Mouse (Mus musculus): ENCODE data around the gene Pnma1.

GRCm38 (mm10) chr12:84172216-84172615 is 23.9 kb upstream of the Pnma1 start:
- TF ChIP-seq GATA1 (IDR thresholded peaks at IDR 0.05; ENCODE audit: borderline replicate concordance, low read length): no peak
- no peak for TF ChIP-seq FLI1 (IDR thresholded peaks at IDR 0.05; ENCODE audit: low read length)

All from megakaryocyte, embryonic 14.5 days (primary cell).